Mouse (Mus musculus) CH12.LX (cell line): Measurements from ENCODE around the gene Rars2. TPM values are rescaled to one million over a fixed set of nuclear protein-coding genes. Genes with fewer than 3 reads are reported as not detected.

Source experiments
- DNase-seq: peaks from one replicate; pipeline ENCODE4 v3.0.0-alpha.2; 2013; ENCODE audit errors: extremely low read depth
- H3K27ac ChIP-seq: 2 replicates; pipeline ENCODE4 v1.5.1; 2012; ENCODE audit warnings: low read depth, mild to moderate bottlenecking, control low read depth, moderate library complexity; ENCODE audit not compliant: insufficient read depth
- H3K27me3 ChIP-seq: replicated peaks from 2 replicates; pipeline ENCODE3; 2012; ENCODE audit warnings: inconsistent platforms
- H3K36me3 ChIP-seq, 2 experiments: replicated peaks in 1 of 2; 2 replicates each; pipeline versions ENCODE3 to v1.6.1; 2012; ENCODE audit warnings: inconsistent platforms in 1 of 2, low read length in 1 of 2, mild to moderate bottlenecking in 1 of 2, mixed read lengths in 1 of 2, moderate library complexity in 1 of 2; ENCODE audit not compliant: control insufficient read depth in 1 of 2, insufficient read depth in 1 of 2
- H3K4me1 ChIP-seq, 2 experiments: 2 replicates each; pipeline ENCODE4 v1.6.1; 2012; ENCODE audit warnings: inconsistent platforms in 1 of 2, moderate library complexity in 1 of 2; ENCODE audit not compliant: insufficient read depth in 2 of 2, control insufficient read depth in 1 of 2
- H3K4me2 ChIP-seq: 2 replicates; pipeline ENCODE4 v1.6.1; 2012; ENCODE audit warnings: low read depth, mild to moderate bottlenecking, control low read depth; ENCODE audit not compliant: poor library complexity, insufficient read depth, severe bottlenecking
- H3K4me3 ChIP-seq, 3 experiments: fragments of 150-350 bp in 1 of 3; sonication (generic) in 1 of 3; replicated peaks in 1 of 3; 2 replicates each; pipeline versions ENCODE3 to v1.5.1; 2011 to 2012; ENCODE audit warnings: low read depth in 2 of 3, low read length in 2 of 3, mild to moderate bottlenecking in 2 of 3, moderate library complexity in 2 of 3, control low read depth in 1 of 3, improper control_type of control experiment in 1 of 3, inconsistent platforms in 1 of 3, mixed read lengths in 1 of 3; ENCODE audit not compliant: poor library complexity in 1 of 3
- H3K79me2 ChIP-seq: replicated peaks from 2 replicates; pipeline ENCODE4 v1.6.1; 2012; ENCODE audit warnings: mild to moderate bottlenecking, moderate library complexity; ENCODE audit not compliant: control insufficient read depth, poor library complexity, insufficient read depth, severe bottlenecking; ENCODE audit errors: extremely low read depth
- H3K9ac ChIP-seq: 2 replicates; pipeline ENCODE4 v1.6.1; 2012; ENCODE audit warnings: low read depth, mild to moderate bottlenecking, control low read depth, moderate library complexity; ENCODE audit not compliant: insufficient read depth
- H3K9me3 ChIP-seq: replicated peaks from 2 replicates; pipeline ENCODE3; 2012; ENCODE audit warnings: low read length, inconsistent platforms, mixed read lengths
- BHLHE40 ChIP-seq: IDR thresholded peaks from 2 replicates; pipeline ENCODE4 v1.6.1; 2011; ENCODE audit warnings: mild to moderate bottlenecking, low read depth, low read length, improper control_type of control experiment
- E2F4 ChIP-seq: IDR thresholded peaks from 2 replicates; pipeline ENCODE4 v1.6.1; 2011; ENCODE audit warnings: low read depth, low read length, improper control_type of control experiment; ENCODE audit not compliant: insufficient replicate concordance
- ELF1 ChIP-seq: IDR thresholded peaks from 2 replicates; pipeline ENCODE4 v1.6.1; 2014; ENCODE audit warnings: low read depth, mild to moderate bottlenecking, inconsistent platforms, low read length, improper control_type of control experiment
- ETS1 ChIP-seq: conservative IDR thresholded peaks from 2 replicates; pipeline ENCODE4 v1.6.1; 2012; ENCODE audit warnings: low read depth, mild to moderate bottlenecking, inconsistent platforms, low read length, improper control_type of control experiment, moderate library complexity
- GABPA ChIP-seq: IDR thresholded peaks from 2 replicates; pipeline ENCODE4 v1.6.1; 2012; ENCODE audit warnings: low read depth, low read length, improper control_type of control experiment, inconsistent platforms; ENCODE audit not compliant: insufficient replicate concordance
- HCFC1 ChIP-seq: IDR thresholded peaks from 2 replicates; pipeline ENCODE4 v1.6.1; 2012; ENCODE audit warnings: low read depth, mild to moderate bottlenecking, inconsistent platforms, low read length, improper control_type of control experiment
- JUN ChIP-seq: IDR thresholded peaks from 2 replicates; pipeline ENCODE4 v1.6.1; 2011; ENCODE audit warnings: low read depth, mild to moderate bottlenecking, low read length, improper control_type of control experiment, moderate library complexity; ENCODE audit not compliant: insufficient read depth
- JUND ChIP-seq: conservative IDR thresholded peaks from 2 replicates; pipeline ENCODE4 v1.6.1; 2011; ENCODE audit warnings: low read depth, low read length, improper control_type of control experiment
- KAT2A ChIP-seq: IDR thresholded peaks from 2 replicates; pipeline ENCODE4 v1.6.1; 2012; ENCODE audit warnings: low read length, improper control_type of control experiment, inconsistent platforms; ENCODE audit not compliant: insufficient replicate concordance
- MAZ ChIP-seq: IDR thresholded peaks from 2 replicates; pipeline ENCODE4 v1.6.1; 2012; ENCODE audit warnings: low read depth, mild to moderate bottlenecking, inconsistent platforms, low read length, improper control_type of control experiment, moderate library complexity
- MEF2A ChIP-seq: IDR thresholded peaks from 2 replicates; pipeline ENCODE4 v1.6.1; 2014; ENCODE audit warnings: low read depth, mild to moderate bottlenecking, inconsistent platforms, low read length, improper control_type of control experiment, borderline replicate concordance
- MYC ChIP-seq: IDR thresholded peaks from 2 replicates; pipeline ENCODE4 v1.6.1; 2011; ENCODE audit warnings: low read depth, mild to moderate bottlenecking, improper control_type of control experiment, low read length
- NELFE ChIP-seq: IDR thresholded peaks from 2 replicates; pipeline ENCODE4 v1.6.1; 2011; ENCODE audit warnings: low read depth, low read length, improper control_type of control experiment
- PAX5 ChIP-seq: IDR thresholded peaks from 2 replicates; pipeline ENCODE4 v1.6.1; 2012; ENCODE audit warnings: low read length, inconsistent platforms, mixed read lengths
- SIN3A ChIP-seq: IDR thresholded peaks from 2 replicates; pipeline ENCODE4 v1.6.1; 2012; ENCODE audit warnings: low read length, improper control_type of control experiment, inconsistent platforms
- TBP ChIP-seq: conservative IDR thresholded peaks from 2 replicates; pipeline ENCODE4 v1.6.1; 2011; ENCODE audit warnings: low read depth, low read length, improper control_type of control experiment
- ZKSCAN1 ChIP-seq: IDR thresholded peaks from 2 replicates; pipeline ENCODE4 v1.6.1; 2012; ENCODE audit warnings: low read depth, inconsistent platforms, low read length, improper control_type of control experiment, borderline replicate concordance
- dilution Hi-C: fragments of 300-500 bp; cut with MboI; formaldehyde crosslinking; loops from 2 replicates; pipeline ENCODE4 v1.14.3; 2020; ENCODE audit warnings: low sequenced_read_pairs; ENCODE audit not compliant: extremely low pct_unique_long_range_greater_than_20kb, extremely low pct_ligation_motif_present
- in situ Hi-C: fragments of 300-500 bp; cut with MboI; formaldehyde crosslinking; loops from 3 replicates; pipeline ENCODE4 v1.14.3; 2019; ENCODE audit warnings: low sequenced_read_pairs, low pct_ligation_motif_present, low pct_unique_long_range_greater_than_20kb, mixed read lengths
- polyA plus RNA-seq: library from polyadenylated mRNA; unstranded; fragments of >175 nt; gene quantifications from 2 replicates; pipeline ENCODE4 v1.2.1, GENCODE M21; 2012; ENCODE audit warnings: low read depth; ENCODE audit not compliant: insufficient read length
- total RNA-seq, 2 experiments: library from RNA; depleted of rRNA; stranded (reverse); fragments of 300-350 nt in 1 of 2; fragments of >200 nt in 1 of 2; gene quantifications; 2 replicates each; pipeline ENCODE4 v1.2.3; 2012 to 2014

The Rars2 gene
- total and polyA plus RNA-seq, 3 experiments = 45.4 to 72.6 (median 61.4) TPM

DNA sequence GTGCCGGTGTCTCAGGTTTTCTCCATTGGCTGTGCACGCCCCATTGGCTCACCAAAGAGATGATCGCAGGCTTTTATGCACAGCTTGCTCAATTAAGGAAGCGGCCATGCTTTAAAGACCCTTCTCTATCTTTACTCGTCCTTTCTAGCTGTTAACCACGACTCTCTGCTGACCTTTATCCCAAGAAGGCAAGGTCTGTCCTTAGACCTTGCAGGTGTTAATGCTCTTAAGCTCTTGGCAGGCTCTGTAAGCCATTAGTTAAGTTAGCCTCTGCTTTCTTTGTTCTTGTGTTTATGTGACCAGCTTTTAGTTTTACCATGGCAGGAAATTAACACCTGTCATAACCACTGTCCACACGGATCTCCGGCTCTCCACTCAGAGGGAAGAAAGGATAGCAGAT lies 1.4 kb downstream of the Rars2 start:
- dilution Hi-C loops (no loop called here), in situ Hi-C loops (no loop called here)
- peaks cover 50% of the 10 kb centered on the region for H3K79me2 ChIP-seq
- H3K36me3 ChIP-seq = peaks cover 3 to 29% of the 10 kb centered on the region in 2 experiments
- H3K27ac ChIP-seq = no peak overlapping the region
- no peaks in the 10 kb centered on the region for H3K27me3 ChIP-seq
- no peak for DNase-seq
- TF ChIP-seq BHLHE40 (no peak), E2F4 (no peak)
- H3K4me1 ChIP-seq = peaks cover 0 to 37% of the 10 kb centered on the region in 2 experiments; a peak in 2 of 4 replicates
- peak overlapping the region; percentile 89 to 100 (median 90) for H3K4me3 ChIP-seq
- H3K9ac ChIP-seq = peak overlapping the region; percentile 92; the same call in 1 of the 2 replicates
- H3K9me3 ChIP-seq = no peaks in the 10 kb centered on the region
- peak overlapping the region; percentile 81 for H3K4me2 ChIP-seq

DNA sequence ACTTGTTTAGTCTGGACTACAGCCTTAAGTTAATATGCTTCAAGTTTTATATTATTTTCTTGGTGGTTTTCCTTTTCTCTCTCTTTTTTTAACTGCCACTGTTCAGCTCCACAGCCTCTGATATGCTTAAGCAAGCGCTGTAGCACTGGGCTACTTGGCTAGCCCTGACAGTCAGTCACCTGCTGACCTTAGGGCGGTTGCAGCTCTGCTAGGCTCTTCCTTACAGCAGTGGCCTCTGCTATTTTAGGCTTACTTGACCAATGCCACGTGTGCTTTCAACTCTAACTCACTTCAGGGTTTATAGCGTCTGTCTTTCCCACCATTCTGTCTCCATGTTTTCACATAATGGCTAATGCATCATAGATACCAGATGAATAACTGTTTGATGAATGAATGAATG lies 10.8 kb downstream of the Rars2 start:
- TF ChIP-seq MAZ (no peak), MEF2A (no peak)
- no peak for DNase-seq
- Histone ChIP-seq H3K4me1 (no peaks in the 10 kb centered on the region), H3K27me3 (no peaks in the 10 kb centered on the region), H3K9ac (no peak overlapping the region), H3K9me3 (no peaks in the 10 kb centered on the region), H3K4me3 (no peak overlapping the region), H3K36me3 (peaks cover 33 to 79% of the 10 kb centered on the region in 2 experiments), H3K27ac (no peak overlapping the region), H3K79me2 (no peaks in the 10 kb centered on the region), H3K4me2 (no peak overlapping the region)
- dilution Hi-C loops = no loop called here
- in situ Hi-C loops = no loop called here

DNA sequence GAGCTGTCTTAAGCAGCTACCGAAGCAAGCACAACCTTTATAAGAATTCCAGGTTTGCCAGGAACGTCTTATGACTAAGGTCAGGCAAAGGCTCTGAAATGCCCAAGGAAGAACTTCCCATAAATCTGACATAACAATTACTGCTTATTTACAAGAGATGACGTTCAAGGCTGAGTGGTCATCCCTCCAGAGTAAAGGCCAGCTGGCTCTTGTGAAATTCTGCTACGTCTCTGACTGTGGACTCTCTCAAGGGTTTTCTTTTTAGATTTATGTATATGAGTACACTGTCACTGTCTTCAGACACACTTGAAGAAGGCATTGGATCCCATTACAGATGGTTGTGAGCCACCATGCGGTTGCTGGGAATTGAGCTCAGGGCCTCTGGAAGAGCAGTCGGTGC lies 11.6 kb downstream of the Rars2 start:
- Histone ChIP-seq H3K9ac (no peak overlapping the region), H3K27ac (no peak overlapping the region), H3K4me2 (no peak overlapping the region), H3K4me3 (no peak overlapping the region), H3K27me3 (no peaks in the 10 kb centered on the region), H3K36me3 (peaks cover 38 to 80% of the 10 kb centered on the region in 2 experiments), H3K79me2 (no peaks in the 10 kb centered on the region), H3K9me3 (no peaks in the 10 kb centered on the region), H3K4me1 (no peaks in the 10 kb centered on the region)
- in situ Hi-C loops (no loop called here), dilution Hi-C loops (no loop called here)
- DNase-seq = no peak
- TF ChIP-seq NELFE (no peak), JUND (no peak), TBP (no peak), JUN (no peak), SIN3A (no peak), HCFC1 (no peak), ZKSCAN1 (no peak), ELF1 (no peak), PAX5 (no peak), ETS1 (no peak), KAT2A (no peak), MYC (no peak), E2F4 (no peak), GABPA (no peak)
